In genomic region chr5:147272808-147273345, GRCm38 (mm10) we compare ENCODE assay signal across 34 mouse cellular contexts. TPM values are rescaled to one million over a fixed set of nuclear protein-coding genes. Genes with fewer than 3 reads are reported as not detected.
DNase-seq lines count a peak whose midpoint lies in the region; ATAC-seq lines count a peak whose summit lies in the region.
"Had no signal": no experiment of that assay in that cellular context is flagged by ENCODE, and none has a peak within 500 bp of the region (broad histone marks: within the 10 kb centered on the region; RNA-seq: fewer than 3 reads in every experiment).

No protein-coding gene starts in this region.

- no peak overlapping the region for H3K27ac ChIP-seq in hindbrain, embryonic 10.5 days
- no peak overlapping the region for H3K27ac ChIP-seq in hindbrain, embryonic 11.5 days (ENCODE audit: low read depth, low read length)
- H3K27ac ChIP-seq in embryonic facial prominence, embryonic 10.5 days (replicated peaks) = no peak overlapping the region
- no peak overlapping the region for H3K27ac ChIP-seq in intestine, embryonic 16.5 days (ENCODE audit: low read length)
- H3K27ac ChIP-seq in stomach, embryonic 14.5 days (ENCODE audit: low read length) = no peak overlapping the region
- H3K27ac ChIP-seq: embryonic facial prominence, embryonic 15.5 days; hindbrain, embryonic 15.5 days; layer of hippocampus, adult 2 months; liver, embryonic 14.5 days had no signal

- H3K36me3 ChIP-seq in hindbrain, embryonic 10.5 days = no peaks in the 10 kb centered on the region
- H3K36me3 ChIP-seq in hindbrain, embryonic 11.5 days (ENCODE audit: control insufficient read depth, insufficient read depth, low read length) = no peaks in the 10 kb centered on the region
- no peaks in the 10 kb centered on the region for H3K36me3 ChIP-seq in embryonic facial prominence, embryonic 10.5 days (replicated peaks)
- no peaks in the 10 kb centered on the region for H3K36me3 ChIP-seq in intestine, embryonic 16.5 days (ENCODE audit: control insufficient read depth, insufficient read depth, low read length)
- no peaks in the 10 kb centered on the region for H3K36me3 ChIP-seq in stomach, embryonic 14.5 days (ENCODE audit: control insufficient read depth, insufficient read depth, low read length)
- H3K36me3 ChIP-seq: embryonic facial prominence, embryonic 15.5 days; hindbrain, embryonic 15.5 days had no signal

- H3K4me1 ChIP-seq in hindbrain, embryonic 10.5 days (replicated peaks) = peaks cover 7% of the 10 kb centered on the region; the same call in 1 of the 2 replicates
- H3K4me1 ChIP-seq in hindbrain, embryonic 11.5 days (replicated peaks; ENCODE audit: control insufficient read depth, insufficient read depth, low read length) = peaks cover 6% of the 10 kb centered on the region; the same call in 1 of the 2 replicates
- peaks cover 11% of the 10 kb centered on the region for H3K4me1 ChIP-seq in embryonic facial prominence, embryonic 10.5 days
- H3K4me1 ChIP-seq in intestine, embryonic 16.5 days (ENCODE audit: control insufficient read depth, insufficient read depth, low read length) = no peaks in the 10 kb centered on the region
- no peaks in the 10 kb centered on the region for H3K4me1 ChIP-seq in stomach, embryonic 14.5 days (ENCODE audit: control insufficient read depth, insufficient read depth, low read length)
- H3K4me1 ChIP-seq: hindbrain, embryonic 15.5 days had no signal

- peaks cover 100% of the 10 kb centered on the region for H3K27me3 ChIP-seq in hindbrain, embryonic 10.5 days (ENCODE audit: insufficient read depth, poor library complexity, severe bottlenecking)
- H3K27me3 ChIP-seq in hindbrain, embryonic 11.5 days (ENCODE audit: control insufficient read depth, insufficient read depth, low read length) = peaks cover 92% of the 10 kb centered on the region
- H3K27me3 ChIP-seq in embryonic facial prominence, embryonic 10.5 days (replicated peaks; ENCODE audit: low read depth, poor library complexity, severe bottlenecking) = peaks cover 100% of the 10 kb centered on the region
- H3K27me3 ChIP-seq in intestine, embryonic 16.5 days (replicated peaks; ENCODE audit: control insufficient read depth, insufficient read depth, low read length) = peaks cover 70% of the 10 kb centered on the region
- peaks cover 69% of the 10 kb centered on the region for H3K27me3 ChIP-seq in stomach, embryonic 14.5 days (ENCODE audit: control insufficient read depth, insufficient read depth, low read length)

- ATAC-seq in hindbrain, embryonic 11.5 days (ENCODE audit: low FRiP score) = no peak
- no peak for ATAC-seq in intestine, embryonic 16.5 days
- ATAC-seq in stomach, embryonic 14.5 days (ENCODE audit: insufficient number of reproducible peaks, insufficient read depth, low FRiP score, low read depth) = no peak
- no peak for ATAC-seq in erythroblast, adult 5-6 weeks (replicated peaks; ENCODE audit: low FRiP score, poor library complexity, severe bottlenecking)
- ATAC-seq: forebrain, postnatal 0 days had no signal

- 0 out of 2 replicates have a peak, but pooled peaks cover 5% of the 10 kb centered on the region for H3K9me3 ChIP-seq in hindbrain, embryonic 10.5 days
- no peaks in the 10 kb centered on the region for H3K9me3 ChIP-seq in hindbrain, embryonic 11.5 days (ENCODE audit: control insufficient read depth, low read length)
- H3K9me3 ChIP-seq in embryonic facial prominence, embryonic 10.5 days = 0 out of 2 replicates have a peak, but pooled peaks cover 2% of the 10 kb centered on the region
- H3K9me3 ChIP-seq in intestine, embryonic 16.5 days (ENCODE audit: control insufficient read depth, low read length) = no peaks in the 10 kb centered on the region
- no peaks in the 10 kb centered on the region for H3K9me3 ChIP-seq in stomach, embryonic 14.5 days (ENCODE audit: control insufficient read depth, low read depth, low read length)
- H3K9me3 ChIP-seq: embryonic facial prominence, embryonic 15.5 days had no signal

- H3K4me3 ChIP-seq in hindbrain, embryonic 10.5 days = no peak overlapping the region
- no peak overlapping the region for H3K4me3 ChIP-seq in hindbrain, embryonic 11.5 days (ENCODE audit: low read depth, low read length)
- no peak overlapping the region for H3K4me3 ChIP-seq in embryonic facial prominence, embryonic 10.5 days
- peak overlapping the region; percentile 17; the same call in 1 of the 2 replicates for H3K4me3 ChIP-seq in intestine, embryonic 16.5 days (ENCODE audit: low read length)
- peak overlapping the region; percentile 17; the same call in 1 of the 2 replicates for H3K4me3 ChIP-seq in stomach, embryonic 14.5 days (ENCODE audit: low read depth, low read length)
- H3K4me3 ChIP-seq: embryonic facial prominence, embryonic 15.5 days; hindbrain, embryonic 15.5 days; layer of hippocampus, adult 2 months had no signal

- WGBS in hindbrain, embryonic 10.5 days = 1% methylated on average over 10 of the region's 10 CpGs
- under 1% methylated on average over 10 of the region's 10 CpGs for WGBS in hindbrain, embryonic 11.5 days
- WGBS in embryonic facial prominence, embryonic 10.5 days = 2% methylated on average over 10 of the region's 10 CpGs
- 15% methylated on average over 10 of the region's 10 CpGs for WGBS in intestine, embryonic 16.5 days
- WGBS in stomach, embryonic 14.5 days = under 1% methylated on average over 10 of the region's 10 CpGs

- DNase-seq in hindbrain, embryonic 10.5 days (ENCODE audit: low spot score) = peak; percentile 59
- DNase-seq in hindbrain, embryonic 11.5 days (ENCODE audit: low spot score) = no peak
- peak; percentile 53 for DNase-seq in embryonic facial prominence, embryonic 10.5 days (ENCODE audit: low spot score)
- DNase-seq in lung, adult 18-20 months = no peak
- DNase-seq: adrenal gland, adult 2 months; B cell, adult 2 months; cerebellum, adult 11 months; forebrain, postnatal 0 days; gastrocnemius, postnatal 25 days; heart, postnatal 36 days; kidney, postnatal 25 days; layer of hippocampus, postnatal 36 days; lung, postnatal 4 days; right cerebral cortex, adult 18-20 months; right cerebral cortex, postnatal 4 days; thymus, postnatal 14 days had no signal

- no peak overlapping the region for H3K9ac ChIP-seq in hindbrain, embryonic 11.5 days (ENCODE audit: low read depth, low read length)
- no peak overlapping the region for H3K9ac ChIP-seq in intestine, embryonic 16.5 days (ENCODE audit: low read depth, low read length)
- H3K9ac ChIP-seq in stomach, embryonic 14.5 days (replicated peaks; ENCODE audit: low read depth, low read length) = no peak overlapping the region
- H3K9ac ChIP-seq: embryonic facial prominence, embryonic 15.5 days; forebrain, postnatal 0 days; hindbrain, embryonic 15.5 days; liver, embryonic 14.5 days had no signal

- H3K4me2 ChIP-seq in hindbrain, embryonic 11.5 days (replicated peaks; ENCODE audit: low read depth, low read length) = no peak overlapping the region
- peak overlapping the region; percentile 22 for H3K4me2 ChIP-seq in intestine, embryonic 16.5 days (ENCODE audit: low read depth, low read length)
- H3K4me2 ChIP-seq in stomach, embryonic 14.5 days (replicated peaks; ENCODE audit: low read depth, low read length) = peak overlapping the region; percentile 16; the same call in 1 of the 2 replicates
- H3K4me2 ChIP-seq: embryonic facial prominence, embryonic 15.5 days; hindbrain, embryonic 15.5 days had no signal

RNA-seq across cellular contexts. Expression of gene Pdx1, which starts 3.1 kb away (rescaled TPM):
- not detected in 2 replicates for polyA plus RNA-seq in hindbrain, embryonic 10.5 days (2016; fragmentation: Nextera tagmentation; extraction: Ambion mirVana)
- not detected in 2 replicates for polyA plus RNA-seq in hindbrain, embryonic 11.5 days (2014; fragmentation: Nextera tagmentation; extraction: Ambion mirVana)
- polyA plus RNA-seq in embryonic facial prominence, embryonic 10.5 days (2016; fragmentation: Nextera tagmentation; extraction: Ambion mirVana) = not detected in 2 replicates
- polyA plus RNA-seq in intestine, embryonic 16.5 days (2015; fragmentation: Nextera tagmentation; extraction: Ambion mirVana) = 3.8 and 5.3 TPM in 2 replicates
- polyA plus RNA-seq in stomach, embryonic 14.5 days (2014; fragmentation: Nextera tagmentation; extraction: Ambion mirVana) = 3.4 and 5.2 TPM in 2 replicates
- total RNA-seq in erythroblast, adult 5-6 weeks (2015; ENCODE audit: low replicate concordance) = not detected in 2 replicates
- not detected in 2 replicates for total RNA-seq in erythroblast, adult 5-6 weeks (2017; ENCODE audit: low replicate concordance)
- total RNA-seq: adrenal gland, adult 2 months; forebrain, postnatal 0 days; gastrocnemius, postnatal 25 days; heart, adult 8-10 months; heart, postnatal 36 days; layer of hippocampus, adult 2 months; layer of hippocampus, postnatal 36 days; left cerebral cortex, postnatal 10 days; megakaryocyte-erythroid progenitor cell, adult 5-6 weeks; MEL had no signal
- polyA plus RNA-seq: adrenal gland, adult 2 months; cortical plate, adult 2 months; embryonic facial prominence, embryonic 15.5 days; forebrain, postnatal 0 days; heart, embryonic 14.5 days; hindbrain, embryonic 15.5 days; limb, embryonic 14.5 days; lung, embryonic 16.5 days; testis, adult 2 months had no signal

RNA-seq across cellular contexts. Expression of gene Cdx2, which starts 34.2 kb away (rescaled TPM):
- not detected in 2 replicates for polyA plus RNA-seq in hindbrain, embryonic 10.5 days (2016; fragmentation: Nextera tagmentation; extraction: Ambion mirVana)
- polyA plus RNA-seq in hindbrain, embryonic 11.5 days (2014; fragmentation: Nextera tagmentation; extraction: Ambion mirVana) = not detected in 2 replicates
- not detected in 2 replicates for polyA plus RNA-seq in embryonic facial prominence, embryonic 10.5 days (2016; fragmentation: Nextera tagmentation; extraction: Ambion mirVana)
- polyA plus RNA-seq in intestine, embryonic 16.5 days (2015; fragmentation: Nextera tagmentation; extraction: Ambion mirVana) = 42.1 and 46.2 TPM in 2 replicates
- polyA plus RNA-seq in stomach, embryonic 14.5 days (2014; fragmentation: Nextera tagmentation; extraction: Ambion mirVana) = 1.1 and 1.3 TPM in 2 replicates
- not detected in 2 replicates for total RNA-seq in erythroblast, adult 5-6 weeks (2015; ENCODE audit: low replicate concordance)
- total RNA-seq in erythroblast, adult 5-6 weeks (2017; ENCODE audit: low replicate concordance) = not detected in 2 replicates
- total RNA-seq: adrenal gland, adult 2 months; adrenal gland, postnatal 4 days; forebrain, postnatal 0 days; gastrocnemius, postnatal 25 days; heart, adult 8-10 months; heart, postnatal 36 days; layer of hippocampus, adult 2 months; layer of hippocampus, postnatal 36 days; left cerebral cortex, postnatal 10 days; megakaryocyte-erythroid progenitor cell, adult 5-6 weeks; MEL had no signal
- polyA plus RNA-seq: adrenal gland, adult 2 months; cortical plate, adult 2 months; embryonic facial prominence, embryonic 15.5 days; forebrain, postnatal 0 days; heart, embryonic 14.5 days; hindbrain, embryonic 15.5 days; kidney, embryonic 14.5 days; liver, embryonic 14.5 days; lung, embryonic 16.5 days; testis, adult 2 months had no signal

RNA-seq across cellular contexts. Expression of gene Urad, which starts 49.4 kb away (rescaled TPM):
- polyA plus RNA-seq in hindbrain, embryonic 10.5 days (2016; fragmentation: Nextera tagmentation; extraction: Ambion mirVana) = not detected in 2 replicates
- not detected in 2 replicates for polyA plus RNA-seq in hindbrain, embryonic 11.5 days (2014; fragmentation: Nextera tagmentation; extraction: Ambion mirVana)
- not detected in 2 replicates for polyA plus RNA-seq in embryonic facial prominence, embryonic 10.5 days (2016; fragmentation: Nextera tagmentation; extraction: Ambion mirVana)
- 2.6 TPM in 2 replicates for polyA plus RNA-seq in intestine, embryonic 16.5 days (2015; fragmentation: Nextera tagmentation; extraction: Ambion mirVana)
- polyA plus RNA-seq in stomach, embryonic 14.5 days (2014; fragmentation: Nextera tagmentation; extraction: Ambion mirVana) = not detected in 2 replicates
- total RNA-seq in erythroblast, adult 5-6 weeks (2015; ENCODE audit: low replicate concordance) = not detected in 2 replicates
- total RNA-seq in erythroblast, adult 5-6 weeks (2017; ENCODE audit: low replicate concordance) = not detected in 2 replicates
- total RNA-seq: forebrain, postnatal 0 days; gastrocnemius, postnatal 25 days; heart, adult 8-10 months; heart, postnatal 36 days; layer of hippocampus, adult 2 months; layer of hippocampus, postnatal 36 days; left cerebral cortex, postnatal 10 days; megakaryocyte-erythroid progenitor cell, adult 5-6 weeks; MEL had no signal
- polyA plus RNA-seq: cortical plate, adult 2 months; embryonic facial prominence, embryonic 15.5 days; forebrain, postnatal 0 days; heart, embryonic 14.5 days; hindbrain, embryonic 15.5 days; kidney, embryonic 14.5 days; limb, embryonic 14.5 days; lung, embryonic 16.5 days; testis, adult 2 months had no signal

Comparison
In these comparisons a context has a peak if more than half of its experiments do, and no peak if none do; other contexts are left out.
1. DNase-seq: peak in hindbrain, embryonic 10.5 days (single experiment) and embryonic facial prominence, embryonic 10.5 days (single experiment); none in hindbrain, embryonic 11.5 days (single experiment) and lung, adult 18-20 months (0 of 2).
2. H3K4me3 ChIP-seq: peak in intestine, embryonic 16.5 days (single experiment) and stomach, embryonic 14.5 days (single experiment); none in hindbrain, embryonic 10.5 days (single experiment), hindbrain, embryonic 11.5 days (single experiment) and embryonic facial prominence, embryonic 10.5 days (single experiment).
3. RNA of gene Cdx2, which starts 34.2 kb away (polyA plus RNA-seq): 42.1 to 46.2 TPM in intestine, embryonic 16.5 days; 1.1 to 1.3 TPM in stomach, embryonic 14.5 days, not detected in hindbrain, embryonic 10.5 days, not detected in hindbrain, embryonic 11.5 days and not detected in embryonic facial prominence, embryonic 10.5 days; every median in the first group is over 10 times any median in the second.